Mouse (Mus musculus): ENCODE results near the gene Tuba1b.

Tuba1b gene

GRCm38 (mm10) chr15:98891907-98892606, 42.3 kb downstream of the Tuba1b start:
- DNase-seq (ENCODE audit: low spot score), result peak; percentile 92

DNA sequence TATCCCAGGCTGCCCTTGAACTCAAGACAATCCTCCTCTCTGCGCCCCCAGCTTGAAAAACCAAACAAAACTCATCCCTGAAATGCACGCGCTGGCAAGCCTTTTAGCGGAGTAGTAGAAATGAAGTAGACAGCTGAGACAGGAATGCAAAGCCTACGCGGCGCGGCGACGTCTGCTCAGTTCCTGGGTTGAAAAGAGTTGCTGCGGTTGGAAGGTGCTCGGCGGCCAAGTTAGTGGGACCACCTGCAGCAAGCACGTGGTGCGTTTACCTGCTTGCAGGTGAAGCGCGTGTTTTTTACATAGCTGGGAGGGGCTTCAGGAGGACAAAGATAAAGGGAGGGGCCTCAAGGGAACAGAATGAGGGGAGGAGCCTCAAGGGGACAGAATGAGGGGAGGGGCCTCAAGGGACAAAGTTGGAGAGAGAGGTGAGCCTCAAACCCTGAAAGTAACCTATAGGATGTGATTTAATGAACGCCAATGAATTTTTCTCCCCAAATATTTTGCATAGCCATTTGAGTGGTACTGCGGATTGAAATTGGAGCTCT, 43.1 kb downstream of the Tuba1b start:
- DNase-seq (ENCODE audit: low spot score), result no peak

DNA sequence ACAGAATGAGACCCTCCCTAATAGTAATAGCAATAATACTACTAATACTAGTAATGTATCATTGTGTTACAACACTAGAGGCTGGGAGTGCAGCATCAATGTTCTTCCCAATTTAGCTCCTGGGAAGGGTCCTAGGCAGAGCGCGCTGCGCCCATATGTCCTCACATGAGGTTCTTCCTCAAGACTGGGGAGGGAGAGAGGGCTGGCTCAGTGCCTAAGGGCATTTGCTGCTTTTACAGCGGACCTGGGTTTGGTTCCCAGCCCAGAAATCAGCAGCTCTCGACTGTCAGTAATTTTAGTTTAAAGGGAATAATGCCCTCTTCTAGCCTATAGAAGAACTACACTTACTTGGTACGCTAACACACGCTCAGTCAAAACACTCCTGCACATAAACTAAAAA, 46.8 kb downstream of the Tuba1b start:
- no peak for DNase-seq (ENCODE audit: low spot score)

DNA sequence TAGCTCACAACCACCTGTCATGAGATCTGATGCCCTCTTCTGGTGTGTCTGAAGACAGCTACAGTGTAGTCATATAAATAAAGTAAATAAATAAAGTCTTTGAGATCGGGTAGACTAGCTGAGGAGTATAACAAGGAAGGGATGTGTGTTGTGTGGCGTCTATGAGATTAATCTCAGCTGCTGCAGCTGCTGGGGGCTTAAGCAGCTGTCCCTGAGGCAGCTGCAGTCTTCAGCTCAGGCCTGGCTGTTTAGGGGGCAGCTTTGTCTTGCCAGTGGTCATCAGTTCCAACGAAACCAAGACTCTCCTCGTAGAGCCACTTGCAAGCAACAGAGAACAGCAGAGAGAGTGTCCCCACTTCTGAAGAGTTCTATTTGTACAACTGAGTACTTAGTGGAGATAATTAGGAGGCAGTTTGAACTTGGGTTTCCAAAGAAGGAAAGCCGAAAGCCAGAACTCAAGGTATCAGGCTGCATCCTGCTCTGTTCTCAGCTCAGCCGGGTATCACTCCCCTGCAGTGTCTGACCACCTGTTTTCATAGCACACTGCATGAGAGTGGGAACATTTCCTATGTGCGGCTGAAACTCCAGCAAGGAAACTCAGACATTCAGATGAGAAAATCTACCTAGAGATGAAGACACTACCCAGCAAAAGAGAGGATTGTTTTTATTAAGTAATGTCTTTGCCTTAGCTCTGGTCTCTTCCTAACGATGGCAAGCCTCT, 47.5 kb downstream of the Tuba1b start:
- DNase-seq (ENCODE audit: low spot score), result no peak

DNA sequence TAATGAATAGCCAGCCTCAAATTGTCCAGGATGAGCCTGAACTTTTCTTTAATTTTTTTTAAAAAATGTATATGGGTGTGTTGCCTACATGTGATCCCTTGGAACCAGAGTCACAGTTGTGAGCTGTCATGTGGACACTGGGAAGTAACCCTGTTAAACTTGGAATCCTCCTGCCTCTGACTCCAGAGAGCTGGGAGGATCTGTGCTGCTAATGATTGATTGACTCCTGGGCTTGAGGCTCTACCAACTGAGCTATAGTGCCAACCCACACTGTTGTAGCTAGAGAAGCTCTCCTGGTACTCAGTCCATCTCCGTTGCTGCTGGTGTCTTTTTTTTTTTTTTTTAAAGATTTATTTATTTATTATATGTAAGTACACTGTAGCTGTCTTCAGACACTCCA, 50.3 kb downstream of the Tuba1b start:
- no peak for DNase-seq (ENCODE audit: low spot score)

DNA sequence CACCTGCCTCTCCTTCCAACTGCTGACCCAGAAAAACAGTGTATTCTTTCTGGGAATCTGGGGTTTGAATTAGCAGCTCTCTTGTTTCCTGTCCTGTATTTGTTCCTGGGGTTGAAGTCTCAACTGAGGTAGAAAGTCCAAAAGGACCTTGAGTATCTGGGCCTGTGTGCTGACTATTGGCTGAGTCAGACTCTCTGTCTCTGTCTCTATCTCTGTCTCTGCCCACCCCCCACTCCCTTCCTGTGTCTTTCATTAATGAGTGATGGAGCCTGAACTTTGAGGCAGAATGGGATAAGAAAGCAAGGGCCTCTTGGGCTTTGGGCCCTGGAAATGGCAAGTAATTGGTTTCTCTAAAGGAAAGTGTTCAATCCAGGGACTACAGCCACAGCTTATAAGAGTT, 50.7 kb downstream of the Tuba1b start:
- DNase-seq (ENCODE audit: low spot score), result no peak

DNA sequence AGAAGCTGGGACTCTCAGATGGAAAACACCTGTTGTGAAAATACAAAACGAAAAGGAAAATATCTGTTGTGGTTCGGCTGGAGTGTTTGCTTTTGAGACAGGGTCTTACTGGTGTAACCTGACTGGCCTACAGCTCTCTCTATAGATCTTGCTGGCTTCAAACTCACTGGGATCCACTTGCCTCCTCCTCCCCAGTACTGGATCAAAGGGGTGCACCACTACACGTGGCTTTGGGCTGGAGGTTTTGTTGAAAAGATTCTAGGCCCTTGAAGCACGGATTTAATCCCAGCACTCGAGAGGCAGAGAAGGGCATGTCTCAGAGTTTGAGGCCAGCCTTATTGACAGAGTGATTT, 52.7 kb downstream of the Tuba1b start:
- no peak for DNase-seq (ENCODE audit: low spot score)

Data from adipocyte (in vitro differentiated cells).